Mouse (Mus musculus): ENCODE measurements at regions not wholly inside any gene's neighbourhood (a gene's known extent, or its start where the extent isn't known, plus 50 kb on each side); places are given as distances from the start of the nearest gene placed in this dataset.

- no peak for TF ChIP-seq CTCF (conservative IDR thresholded peaks at IDR 0.05 in 1 of 2, IDR thresholded peaks at IDR 0.05 in 1 of 2; ENCODE audit: low read depth in 2 of 2, low read length in 2 of 2)
- TF ChIP-seq POLR2A (IDR thresholded peaks at IDR 0.05; ENCODE audit: low read depth, low read length), result no peak
- no peak for TF ChIP-seq MAFK (IDR thresholded peaks at IDR 0.05; ENCODE audit: insufficient replicate concordance, low read length)
Observed at GRCm38 (mm10) chr16:87220611-87221010, 133.4 kb upstream of the N6amt1 start.

Data from CH12.LX (cell line).